Mouse (Mus musculus) liver, embryonic 15.5 days (tissue): ENCODE data around the gene Acsl1. TPM values are rescaled to one million over a fixed set of nuclear protein-coding genes. Genes with fewer than 3 reads are reported as not detected.
A peak's percentile ranks its signal among the peaks of the same experiment; 100 is the strongest.

Experiments
- ATAC-seq: fragments of 200-750 bp; cut with Nextera tagmentation; 2 replicates; pipeline ENCODE4 v1.8.0; 2017; ENCODE audit warnings: moderate number of reproducible peaks, mild to moderate bottlenecking, moderate library complexity; ENCODE audit not compliant: insufficient read depth
- H3K27ac ChIP-seq: fragments of 300-500 bp; sonication (generic); replicated peaks from 2 replicates; pipeline ENCODE4 v1.5.1; 2015; ENCODE audit warnings: mild to moderate bottlenecking, inconsistent platforms
- H3K27me3 ChIP-seq: fragments of 300-500 bp; sonication (generic); 2 replicates; pipeline ENCODE4 v1.6.1; 2015; ENCODE audit warnings: mild to moderate bottlenecking, inconsistent platforms
- H3K36me3 ChIP-seq: fragments of 300-500 bp; sonication (generic); replicated peaks from 2 replicates; pipeline ENCODE4 v1.6.1; 2015; ENCODE audit warnings: moderate library complexity, mild to moderate bottlenecking, inconsistent platforms
- H3K4me1 ChIP-seq: fragments of 300-500 bp; sonication (generic); replicated peaks from 2 replicates; pipeline ENCODE4 v1.6.1; 2015; ENCODE audit warnings: inconsistent platforms
- H3K4me2 ChIP-seq: fragments of 300-500 bp; sonication (generic); 2 replicates; pipeline ENCODE4 v1.6.1; 2015; ENCODE audit warnings: moderate library complexity, mild to moderate bottlenecking, inconsistent platforms
- H3K4me3 ChIP-seq: fragments of 300-500 bp; sonication (generic); replicated peaks from 2 replicates; pipeline ENCODE4 v1.5.1; 2015; ENCODE audit warnings: mild to moderate bottlenecking, inconsistent platforms
- H3K9ac ChIP-seq: fragments of 300-500 bp; sonication (generic); 2 replicates; pipeline ENCODE4 v1.6.1; 2015; ENCODE audit warnings: moderate library complexity, mild to moderate bottlenecking, inconsistent platforms
- H3K9me3 ChIP-seq: fragments of 300-500 bp; sonication (generic); replicated peaks from 2 replicates; pipeline ENCODE4 v1.6.1; 2016; ENCODE audit warnings: inconsistent platforms
- WGBS: fragments of 180-500 bp; shearing (Covaris S2); methylation state at CpG from one replicate; pipeline ENCODE4 v1.1.7; 2015; ENCODE audit warnings: mixed read lengths; ENCODE audit not compliant: insufficient replicate concordance; 5-methylcytosine and 5-hydroxymethylcytosine counted together
- polyA plus RNA-seq: library from polyadenylated mRNA; unstranded; fragments of >200 nt; fragmentation: Nextera tagmentation; extraction: Ambion mirVana; gene quantifications from 2 replicates; pipeline ENCODE4 v1.2.1, GENCODE M21; 2015

Gene Acsl1
- polyA plus RNA-seq, 1 experiment from 2014 or later, result 106 TPM

GRCm38 (mm10) chr8:46475942-46476341 lies 5.1 kb downstream of the Acsl1 start:
- peak overlapping the region; percentile 65; the same call in 1 of the 2 replicates for H3K4me2 ChIP-seq
- H3K4me1 ChIP-seq, result peaks cover 84% of the 10 kb centered on the region
- H3K36me3 ChIP-seq, result peaks cover 24% of the 10 kb centered on the region
- H3K9ac ChIP-seq, result no peak overlapping the region
- no peaks in the 10 kb centered on the region for H3K27me3 ChIP-seq
- no peaks in the 10 kb centered on the region for H3K9me3 ChIP-seq
- 89% methylated on average over 3 of the region's 3 CpGs for WGBS
- H3K4me3 ChIP-seq, result no peak overlapping the region
- ATAC-seq, result no peak
- H3K27ac ChIP-seq, result peak overlapping the region; percentile 83

- H3K27me3 ChIP-seq, result no peaks in the 10 kb centered on the region
- ATAC-seq, result no peak
- H3K9me3 ChIP-seq, result no peaks in the 10 kb centered on the region
- H3K9ac ChIP-seq, result no peak overlapping the region
- H3K27ac ChIP-seq, result peak overlapping the region; percentile 25
- peaks cover 23% of the 10 kb centered on the region for H3K36me3 ChIP-seq
- peak overlapping the region; percentile 11; the same call in 1 of the 2 replicates for H3K4me2 ChIP-seq
- H3K4me1 ChIP-seq, result peaks cover 75% of the 10 kb centered on the region
- no peak overlapping the region for H3K4me3 ChIP-seq
- WGBS, result 55% methylated on average over 9 of the region's 9 CpGs
These were observed 7.1 kb downstream of the Acsl1 start for GRCm38 (mm10) chr8:46477747-46478458.

GRCm38 (mm10) chr8:46478783-46479182 lies 7.9 kb downstream of the Acsl1 start:
- no peak overlapping the region for H3K4me3 ChIP-seq
- peaks cover 74% of the 10 kb centered on the region for H3K4me1 ChIP-seq
- no peaks in the 10 kb centered on the region for H3K27me3 ChIP-seq
- 0 out of 2 replicates have a peak overlapping the region, but pooled peaks have one; percentile 11 for H3K4me2 ChIP-seq
- H3K27ac ChIP-seq, result peak overlapping the region; percentile 46
- 79% methylated on average over 10 of the region's 10 CpGs for WGBS
- H3K9ac ChIP-seq, result no peak overlapping the region
- H3K9me3 ChIP-seq, result no peaks in the 10 kb centered on the region
- H3K36me3 ChIP-seq, result peaks cover 25% of the 10 kb centered on the region
- ATAC-seq, result no peak

- Histone ChIP-seq H3K4me3 (no peak overlapping the region), H3K27me3 (no peaks in the 10 kb centered on the region), H3K9ac (no peak overlapping the region), H3K4me1 (peaks cover 77% of the 10 kb centered on the region), H3K4me2 (peak overlapping the region; percentile 21; the same call in 1 of the 2 replicates), H3K27ac (peak overlapping the region; percentile 70), H3K36me3 (peaks cover 25% of the 10 kb centered on the region), H3K9me3 (no peaks in the 10 kb centered on the region)
- 56% methylated on average over 7 of the region's 7 CpGs for WGBS
- no peak for ATAC-seq
These were observed 9.1 kb downstream of the Acsl1 start for GRCm38 (mm10) chr8:46479794-46480532.

GRCm38 (mm10) chr8:46480533-46480900 lies 9.7 kb downstream of the Acsl1 start:
- Histone ChIP-seq H3K4me1 (peaks cover 77% of the 10 kb centered on the region), H3K9ac (no peak overlapping the region), H3K27ac (peak overlapping the region; percentile 70), H3K4me2 (0 out of 2 replicates have a peak overlapping the region, but pooled peaks have one; percentile 18), H3K36me3 (peaks cover 20% of the 10 kb centered on the region), H3K4me3 (no peak overlapping the region), H3K9me3 (no peaks in the 10 kb centered on the region), H3K27me3 (no peaks in the 10 kb centered on the region)
- 49% methylated on average over 6 of the region's 6 CpGs for WGBS
- no peak for ATAC-seq

- no peak overlapping the region for H3K4me3 ChIP-seq
- H3K27me3 ChIP-seq, result no peaks in the 10 kb centered on the region
- H3K36me3 ChIP-seq, result peaks cover 10% of the 10 kb centered on the region
- no peak overlapping the region for H3K27ac ChIP-seq
- H3K9ac ChIP-seq, result no peak overlapping the region
- 66% methylated on average over 4 of the region's 4 CpGs for WGBS
- no peaks in the 10 kb centered on the region for H3K9me3 ChIP-seq
- peaks cover 69% of the 10 kb centered on the region for H3K4me1 ChIP-seq
- no peak for ATAC-seq
- H3K4me2 ChIP-seq, result no peak overlapping the region
These were observed 11.9 kb downstream of the Acsl1 start for GRCm38 (mm10) chr8:46482771-46483170.

GRCm38 (mm10) chr8:46483247-46483646 lies 12.4 kb downstream of the Acsl1 start:
- Histone ChIP-seq H3K36me3 (peaks cover 10% of the 10 kb centered on the region), H3K9ac (no peak overlapping the region), H3K4me3 (no peak overlapping the region), H3K27ac (peak overlapping the region; percentile 63), H3K4me1 (peaks cover 69% of the 10 kb centered on the region), H3K9me3 (no peaks in the 10 kb centered on the region), H3K27me3 (no peaks in the 10 kb centered on the region), H3K4me2 (no peak overlapping the region)
- 69% methylated on average over 4 of the region's 4 CpGs for WGBS
- ATAC-seq, result no peak

GRCm38 (mm10) chr8:46484077-46484476 lies 13.2 kb downstream of the Acsl1 start:
- H3K9ac ChIP-seq, result no peak overlapping the region
- H3K9me3 ChIP-seq, result no peaks in the 10 kb centered on the region
- H3K4me2 ChIP-seq, result 0 out of 2 replicates have a peak overlapping the region, but pooled peaks have one; percentile 30
- peak; percentile 10; the same call in 1 of the 2 replicates for ATAC-seq
- 49% methylated on average over 4 of the region's 4 CpGs for WGBS
- H3K4me1 ChIP-seq, result peaks cover 69% of the 10 kb centered on the region
- H3K36me3 ChIP-seq, result peaks cover 10% of the 10 kb centered on the region
- H3K27me3 ChIP-seq, result no peaks in the 10 kb centered on the region
- H3K4me3 ChIP-seq, result no peak overlapping the region
- H3K27ac ChIP-seq, result peak overlapping the region; percentile 63; the same call in 1 of the 2 replicates

- no peaks in the 10 kb centered on the region for H3K27me3 ChIP-seq
- H3K9me3 ChIP-seq, result no peaks in the 10 kb centered on the region
- 58% methylated on average over 8 of the region's 8 CpGs for WGBS
- H3K36me3 ChIP-seq, result peaks cover 10% of the 10 kb centered on the region
- peak; percentile 58 for ATAC-seq
- no peak overlapping the region for H3K4me3 ChIP-seq
- H3K9ac ChIP-seq, result no peak overlapping the region
- H3K27ac ChIP-seq, result peak overlapping the region; percentile 63
- H3K4me1 ChIP-seq, result peaks cover 64% of the 10 kb centered on the region
- peak overlapping the region; percentile 30 for H3K4me2 ChIP-seq
These were observed 14.2 kb downstream of the Acsl1 start for GRCm38 (mm10) chr8:46484931-46485463.

- no peak overlapping the region for H3K4me2 ChIP-seq
- ATAC-seq, result no peak
- no peak overlapping the region for H3K4me3 ChIP-seq
- H3K4me1 ChIP-seq, result peaks cover 77% of the 10 kb centered on the region
- no peaks in the 10 kb centered on the region for H3K27me3 ChIP-seq
- no peaks in the 10 kb centered on the region for H3K9me3 ChIP-seq
- WGBS, result 66% methylated on average over 7 of the region's 7 CpGs
- no peak overlapping the region; the same call in 1 of the 2 replicates for H3K27ac ChIP-seq
- H3K36me3 ChIP-seq, result peaks cover 10% of the 10 kb centered on the region
- 0 out of 2 replicates have a peak overlapping the region, but pooled peaks have one; percentile 15 for H3K9ac ChIP-seq
These were observed 17.3 kb downstream of the Acsl1 start for GRCm38 (mm10) chr8:46488085-46488561.

GRCm38 (mm10) chr8:46489196-46489595 lies 18.4 kb downstream of the Acsl1 start:
- Histone ChIP-seq H3K9me3 (no peaks in the 10 kb centered on the region), H3K27me3 (no peaks in the 10 kb centered on the region), H3K4me1 (peaks cover 71% of the 10 kb centered on the region), H3K27ac (no peak overlapping the region), H3K4me3 (no peak overlapping the region), H3K4me2 (no peak overlapping the region), H3K9ac (no peak overlapping the region), H3K36me3 (peaks cover 12% of the 10 kb centered on the region; the same call in 1 of the 2 replicates)
- ATAC-seq, result no peak
- 85% methylated on average over 1 of the region's 1 CpGs for WGBS
